Mouse (Mus musculus) spleen, adult 2 months (tissue): ENCODE measurements at regions not wholly inside any gene's neighbourhood (a gene's known extent, or its start where the extent isn't known, plus 50 kb on each side); places are given as distances from the start of the nearest gene placed in this dataset.

Experiments
- DNase-seq, 2 experiments: peaks; one replicate each; pipeline versions ENCODE4 v3.0.0 to v3.0.0-alpha.2; 2012 to 2021; ENCODE audit warnings: low spot score in 2 of 2, low read depth in 1 of 2
- H3K27ac ChIP-seq: fragments of 200-500 bp; 2 replicates; pipeline ENCODE4 v1.5.1; 2012; ENCODE audit warnings: low read length, inconsistent platforms; ENCODE audit not compliant: insufficient read depth
- H3K27me3 ChIP-seq: fragments of 200-500 bp; 2 replicates; pipeline ENCODE4 v1.6.1; 2012; ENCODE audit warnings: mild to moderate bottlenecking, moderate library complexity, low read length, inconsistent platforms; ENCODE audit not compliant: control insufficient read depth, insufficient read depth
- H3K36me3 ChIP-seq: fragments of 200-500 bp; 2 replicates; pipeline ENCODE4 v1.6.1; 2012; ENCODE audit warnings: mild to moderate bottlenecking, low read length, inconsistent platforms; ENCODE audit not compliant: control insufficient read depth, insufficient read depth
- H3K4me1 ChIP-seq: fragments of 200-500 bp; 2 replicates; pipeline ENCODE4 v1.6.1; 2011; ENCODE audit warnings: inconsistent platforms; ENCODE audit not compliant: control insufficient read depth, insufficient read depth, insufficient read length
- H3K4me3 ChIP-seq: fragments of 200-500 bp; 2 replicates; pipeline ENCODE4 v1.5.1; 2011; ENCODE audit warnings: mild to moderate bottlenecking, inconsistent platforms; ENCODE audit not compliant: insufficient read depth, insufficient read length; ENCODE audit errors: extremely low read depth
- CTCF ChIP-seq: fragments of 200-500 bp; IDR thresholded peaks from 2 replicates; pipeline ENCODE4 v1.5.1; 2011; ENCODE audit warnings: mild to moderate bottlenecking, inconsistent platforms; ENCODE audit not compliant: insufficient read depth, insufficient read length, insufficient replicate concordance; ENCODE audit errors: extremely low read depth
- POLR2A ChIP-seq: fragments of 200-500 bp; IDR thresholded peaks from 2 replicates; pipeline ENCODE4 v1.6.1; 2011; ENCODE audit warnings: low read depth, low read length, inconsistent platforms
- WGBS: fragments of 180-500 bp; shearing (Covaris S2); methylation state at CpG from one replicate; pipeline ENCODE4 v1.1.7; 2018; 5-methylcytosine and 5-hydroxymethylcytosine counted together

DNA sequence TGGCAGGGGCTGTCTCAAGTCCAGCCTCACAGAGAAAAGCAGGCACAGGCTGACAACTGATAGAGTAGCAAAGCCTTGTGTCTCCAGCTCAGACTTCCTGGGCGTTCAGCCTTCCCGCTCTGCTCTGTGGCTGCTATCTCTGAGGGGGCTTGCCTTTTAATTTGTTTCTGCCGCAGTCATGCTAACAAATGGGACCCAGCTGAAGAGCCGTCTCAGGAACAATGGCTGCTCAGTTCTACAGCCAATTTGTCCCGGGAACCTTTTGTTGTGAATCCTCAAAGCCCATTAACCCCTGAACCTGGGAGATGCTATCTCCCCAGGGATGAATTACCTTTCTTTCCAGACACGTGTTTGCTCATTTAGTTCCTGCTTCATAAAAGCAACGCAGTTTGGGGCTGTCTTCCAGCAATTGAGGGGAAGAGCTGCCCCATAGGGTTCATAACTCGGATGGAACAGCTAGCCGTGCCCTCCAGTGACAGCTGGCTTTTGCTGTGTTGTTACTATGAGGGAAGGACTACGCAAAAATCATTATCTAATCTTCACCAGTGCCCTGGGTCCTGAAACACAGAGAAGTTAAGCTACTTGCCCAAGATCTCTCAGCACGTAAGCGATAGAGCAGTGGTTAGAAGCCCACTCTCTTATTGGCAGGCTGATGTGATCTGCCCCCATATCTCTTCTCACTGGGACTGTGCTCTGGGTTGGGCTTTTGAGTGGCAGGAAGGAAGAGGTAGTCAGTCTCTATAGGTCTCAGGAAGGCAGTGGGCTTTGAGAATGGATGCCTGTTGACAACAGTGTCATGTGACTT lies 240.9 kb downstream of the Rybp start:
- H3K4me1 ChIP-seq, result no peaks in the 10 kb centered on the region
- no peaks in the 10 kb centered on the region for H3K27me3 ChIP-seq
- H3K27ac ChIP-seq, result no peak overlapping the region
- WGBS, result 56% methylated on average over 12 of the region's 12 CpGs
- no peak for DNase-seq
- no peaks in the 10 kb centered on the region for H3K36me3 ChIP-seq
- no peak overlapping the region for H3K4me3 ChIP-seq
- no peak for TF ChIP-seq POLR2A
- TF ChIP-seq CTCF, result no peak

DNA sequence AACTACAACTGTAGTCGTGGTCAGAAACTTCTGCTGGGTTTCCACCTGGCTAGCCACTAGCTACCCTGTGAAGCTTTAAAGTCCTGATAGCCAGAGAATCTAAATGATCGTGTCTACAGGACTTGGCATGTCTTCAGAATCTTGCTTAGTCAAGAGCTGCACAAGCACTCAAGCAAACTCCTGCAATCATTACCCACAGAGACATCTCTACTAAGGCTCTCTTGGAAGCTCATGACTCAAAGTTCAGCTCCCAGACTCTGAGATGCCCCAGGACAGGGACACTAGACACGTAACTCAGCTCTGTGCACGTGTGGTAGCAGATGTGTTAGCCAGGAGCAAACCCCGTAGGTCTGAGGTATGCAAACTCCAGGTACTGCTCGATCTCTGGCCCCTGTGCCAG lies 242.2 kb downstream of the Rybp start:
- Histone ChIP-seq H3K4me1 (no peaks in the 10 kb centered on the region), H3K27me3 (no peaks in the 10 kb centered on the region), H3K4me3 (no peak overlapping the region), H3K27ac (no peak overlapping the region), H3K36me3 (no peaks in the 10 kb centered on the region)
- no peak for TF ChIP-seq CTCF
- no peak for TF ChIP-seq POLR2A
- 81% methylated on average over 6 of the region's 6 CpGs for WGBS
- DNase-seq, result no peak

DNA sequence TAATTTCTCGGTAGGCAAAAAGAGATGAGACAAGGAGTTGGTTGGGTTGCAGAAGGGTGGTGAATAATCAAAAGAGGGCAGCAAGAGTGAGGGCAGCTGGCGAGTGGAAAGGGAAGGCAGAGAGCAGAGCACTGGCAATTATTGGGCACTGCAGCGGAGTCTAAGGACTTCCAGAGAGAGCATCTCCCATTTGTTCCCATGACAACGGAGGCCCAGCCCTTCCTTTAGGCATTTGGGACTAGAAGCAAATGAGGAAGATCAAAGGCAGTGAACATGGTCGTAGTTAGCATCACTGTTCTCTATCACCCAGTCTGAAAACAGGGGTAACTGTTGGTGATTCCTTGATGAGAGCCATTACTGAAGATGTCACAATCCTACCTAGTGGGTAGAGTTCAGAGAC lies 246.1 kb downstream of the Rybp start:
- Histone ChIP-seq H3K27ac (no peak overlapping the region), H3K4me3 (no peak overlapping the region), H3K36me3 (no peaks in the 10 kb centered on the region), H3K27me3 (no peaks in the 10 kb centered on the region), H3K4me1 (no peaks in the 10 kb centered on the region)
- 72% methylated on average over 5 of the region's 5 CpGs for WGBS
- TF ChIP-seq CTCF (no peak), POLR2A (no peak)
- no peak for DNase-seq

DNA sequence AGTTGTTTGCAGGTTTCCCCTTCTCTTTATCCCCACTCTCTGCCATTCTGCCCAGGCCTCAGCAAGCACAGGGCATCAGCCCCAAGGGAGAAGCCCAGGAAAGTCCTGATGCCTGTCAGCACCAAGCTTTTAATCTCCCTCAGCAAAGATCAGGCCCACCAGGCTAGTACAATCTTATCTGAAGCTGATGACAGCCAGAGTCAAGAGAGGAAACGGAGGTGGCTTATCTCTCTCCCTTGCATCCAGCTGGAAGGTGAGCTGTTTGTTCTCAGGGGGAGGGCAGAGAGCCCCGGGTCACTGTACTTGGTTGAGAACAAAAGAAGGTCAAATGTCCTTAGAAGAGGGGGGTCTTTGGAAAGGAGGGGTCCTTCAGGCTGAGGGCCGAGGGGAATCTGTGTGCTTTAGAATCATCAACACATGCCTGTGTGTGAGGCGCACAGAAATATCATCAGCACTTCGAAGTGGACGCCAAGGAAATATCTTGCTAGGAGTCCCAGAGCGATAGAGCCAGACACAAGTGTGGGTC lies 246.8 kb downstream of the Rybp start:
- no peak overlapping the region for H3K27ac ChIP-seq
- TF ChIP-seq POLR2A, result no peak
- no peak for TF ChIP-seq CTCF
- WGBS, result 67% methylated on average over 7 of the region's 7 CpGs
- DNase-seq, result no peak
- no peaks in the 10 kb centered on the region for H3K27me3 ChIP-seq
- H3K36me3 ChIP-seq, result no peaks in the 10 kb centered on the region
- no peaks in the 10 kb centered on the region for H3K4me1 ChIP-seq
- no peak overlapping the region for H3K4me3 ChIP-seq

DNA sequence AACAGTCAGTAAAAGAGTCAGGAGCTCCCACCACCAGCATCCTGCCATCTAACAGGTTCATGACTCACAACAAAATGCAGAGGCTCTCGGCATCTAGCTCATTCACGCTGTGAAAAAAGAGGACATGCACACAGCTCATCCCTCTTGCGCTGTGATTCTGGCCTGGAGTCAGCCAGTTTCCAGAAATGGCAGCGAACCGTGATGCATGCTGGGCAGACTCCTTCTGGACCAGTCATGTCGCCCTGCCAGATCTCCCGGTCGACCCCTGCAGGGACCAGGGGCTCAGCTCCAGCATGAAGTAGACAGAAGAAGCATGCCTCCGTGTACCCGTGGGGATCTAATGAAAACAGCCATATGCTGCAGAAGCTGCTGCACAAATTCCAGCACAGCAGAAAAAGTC lies 254.6 kb downstream of the Rybp start:
- TF ChIP-seq POLR2A (no peak), CTCF (no peak)
- no peak for DNase-seq
- Histone ChIP-seq H3K4me1 (no peaks in the 10 kb centered on the region), H3K27ac (no peak overlapping the region), H3K36me3 (no peaks in the 10 kb centered on the region), H3K27me3 (no peaks in the 10 kb centered on the region), H3K4me3 (no peak overlapping the region)
- WGBS, result 89% methylated on average over 10 of the region's 10 CpGs

DNA sequence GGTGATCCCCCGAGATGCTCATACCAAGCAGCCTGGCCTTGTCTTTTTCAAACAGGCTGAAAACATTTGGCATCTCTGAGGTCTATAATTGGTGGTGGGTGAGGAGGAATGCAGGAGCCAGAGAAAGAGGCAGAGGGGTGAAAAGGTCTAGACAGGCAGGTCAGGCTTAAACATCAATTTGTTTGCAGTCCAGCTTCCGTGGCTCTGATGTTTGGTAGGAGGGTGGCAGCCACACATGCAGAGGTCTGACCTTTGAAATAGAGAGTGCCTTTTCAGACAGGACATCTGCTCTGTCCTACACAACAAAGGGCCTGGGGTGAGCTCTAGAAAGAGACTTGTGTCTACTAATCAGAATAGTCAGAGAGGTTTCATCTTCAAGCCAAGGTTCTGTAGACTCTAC lies 256.8 kb downstream of the Rybp start:
- TF ChIP-seq CTCF (no peak), POLR2A (no peak)
- H3K36me3 ChIP-seq, result no peaks in the 10 kb centered on the region
- H3K27ac ChIP-seq, result no peak overlapping the region
- H3K4me3 ChIP-seq, result no peak overlapping the region
- no peaks in the 10 kb centered on the region for H3K4me1 ChIP-seq
- H3K27me3 ChIP-seq, result no peaks in the 10 kb centered on the region
- DNase-seq, result no peak
- WGBS, result 93% methylated on average over 2 of the region's 2 CpGs

DNA sequence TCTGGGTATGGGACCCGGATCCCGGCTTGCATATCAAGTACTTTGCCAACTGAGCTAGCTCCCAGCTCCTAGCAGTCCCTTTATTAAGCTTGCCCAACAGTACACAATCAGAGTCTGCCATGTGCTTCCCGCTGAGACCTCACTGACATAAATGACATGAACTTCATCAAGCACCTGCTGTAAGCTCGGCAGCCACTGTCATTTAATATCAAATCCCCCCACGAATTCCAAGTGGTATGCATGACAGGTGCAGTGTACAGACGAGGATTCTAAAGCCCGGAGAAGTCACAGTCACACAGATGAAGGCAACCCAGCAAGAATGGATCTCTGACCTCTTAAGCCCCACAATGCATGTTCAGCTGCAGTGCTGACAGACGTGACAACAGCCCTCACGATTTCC lies 257.3 kb downstream of the Rybp start:
- Histone ChIP-seq H3K4me3 (no peak overlapping the region), H3K4me1 (no peaks in the 10 kb centered on the region), H3K27ac (no peak overlapping the region), H3K36me3 (no peaks in the 10 kb centered on the region), H3K27me3 (no peaks in the 10 kb centered on the region)
- 84% methylated on average over 9 of the region's 9 CpGs for WGBS
- TF ChIP-seq POLR2A (no peak), CTCF (no peak)
- no peak for DNase-seq
